Comparison of ENCODE assay signal across 18 mouse cellular contexts in genomic region chr19:59073006-59073405, GRCm38 (mm10). TPM values are rescaled to one million over a fixed set of nuclear protein-coding genes. Genes with fewer than 3 reads are reported as not detected.
A peak's percentile ranks its signal among the peaks of the same experiment; 100 is the strongest.
DNase-seq lines count a peak whose midpoint lies in the region; ATAC-seq and TF ChIP-seq lines count a peak whose summit lies in the region.
"Had no signal": no experiment of that assay in that cellular context is flagged by ENCODE, and none has a peak within 500 bp of the region (broad histone marks: within the 10 kb centered on the region; RNA-seq: fewer than 3 reads in every experiment).

No protein-coding gene starts in this region.

- H3K9ac ChIP-seq in midbrain, embryonic 11.5 days (ENCODE audit: low read length): no peak overlapping the region
- H3K9ac ChIP-seq in neural tube, embryonic 15.5 days (replicated peaks): no peak overlapping the region
- H3K9ac ChIP-seq in intestine, postnatal 0 days (ENCODE audit: low read depth, low read length): no peak overlapping the region
- H3K9ac ChIP-seq: embryonic facial prominence, embryonic 15.5 days; midbrain, embryonic 15.5 days; neural tube, embryonic 12.5 days had no signal

- DNase-seq in cerebellum, adult 11 months: peak; percentile 14
- DNase-seq in midbrain, embryonic 11.5 days (ENCODE audit: low spot score, missing footprints): peak; percentile 49
- no peak for DNase-seq in midbrain, embryonic 10.5 days (ENCODE audit: low spot score)
- peak; percentile 20 for DNase-seq in cerebellum, adult 8-10 months
- no peak for DNase-seq in heart, adult 8-10 months (ENCODE audit: low spot score)
- DNase-seq: gastrocnemius, postnatal 14 days; heart, postnatal 14 days; lung, adult 2 months; lung, postnatal 4 days had no signal

- no peak overlapping the region for H3K4me3 ChIP-seq in midbrain, embryonic 11.5 days (ENCODE audit: low read depth, low read length)
- H3K4me3 ChIP-seq in midbrain, embryonic 10.5 days: no peak overlapping the region
- H3K4me3 ChIP-seq in neural tube, embryonic 15.5 days (replicated peaks): no peak overlapping the region
- H3K4me3 ChIP-seq in intestine, postnatal 0 days (ENCODE audit: low read depth, low read length): no peak overlapping the region
- H3K4me3 ChIP-seq: embryonic facial prominence, embryonic 15.5 days; heart, embryonic 10.5 days; midbrain, embryonic 15.5 days; neural tube, embryonic 12.5 days had no signal

- no peak overlapping the region for H3K27ac ChIP-seq in midbrain, embryonic 11.5 days (ENCODE audit: low read depth, low read length)
- H3K27ac ChIP-seq in midbrain, embryonic 10.5 days (replicated peaks): no peak overlapping the region
- no peak overlapping the region for H3K27ac ChIP-seq in neural tube, embryonic 15.5 days (replicated peaks)
- no peak overlapping the region for H3K27ac ChIP-seq in intestine, postnatal 0 days (ENCODE audit: low read depth, low read length)
- H3K27ac ChIP-seq: embryonic facial prominence, embryonic 15.5 days; heart, embryonic 10.5 days; kidney, postnatal 0 days; midbrain, embryonic 15.5 days; neural tube, embryonic 12.5 days had no signal

- no peaks in the 10 kb centered on the region for H3K9me3 ChIP-seq in midbrain, embryonic 11.5 days (ENCODE audit: control insufficient read depth, low read length)
- no peaks in the 10 kb centered on the region for H3K9me3 ChIP-seq in midbrain, embryonic 10.5 days (replicated peaks)
- H3K9me3 ChIP-seq in neural tube, embryonic 15.5 days (replicated peaks): no peaks in the 10 kb centered on the region
- H3K9me3 ChIP-seq in intestine, postnatal 0 days (ENCODE audit: control insufficient read depth): no peaks in the 10 kb centered on the region
- H3K9me3 ChIP-seq: embryonic facial prominence, embryonic 15.5 days; heart, embryonic 10.5 days; midbrain, embryonic 15.5 days; neural tube, embryonic 12.5 days had no signal

- no peaks in the 10 kb centered on the region for H3K36me3 ChIP-seq in midbrain, embryonic 11.5 days (ENCODE audit: control insufficient read depth, insufficient read depth, low read length)
- no peaks in the 10 kb centered on the region for H3K36me3 ChIP-seq in midbrain, embryonic 10.5 days
- no peaks in the 10 kb centered on the region for H3K36me3 ChIP-seq in neural tube, embryonic 15.5 days
- H3K36me3 ChIP-seq in intestine, postnatal 0 days (ENCODE audit: control insufficient read depth, insufficient read depth): no peaks in the 10 kb centered on the region
- H3K36me3 ChIP-seq: embryonic facial prominence, embryonic 15.5 days; heart, embryonic 10.5 days; midbrain, embryonic 15.5 days; neural tube, embryonic 12.5 days had no signal

- no peak for TF ChIP-seq CTCF in intestine, postnatal 0 days (IDR thresholded peaks at IDR 0.05; ENCODE audit: low read depth)

- H3K4me1 ChIP-seq in midbrain, embryonic 11.5 days (ENCODE audit: control insufficient read depth, insufficient read depth, low read length): peaks cover 4% of the 10 kb centered on the region; the same call in 1 of the 2 replicates
- peaks cover 15% of the 10 kb centered on the region for H3K4me1 ChIP-seq in midbrain, embryonic 10.5 days
- H3K4me1 ChIP-seq in neural tube, embryonic 15.5 days: peaks cover 25% of the 10 kb centered on the region
- H3K4me1 ChIP-seq in intestine, postnatal 0 days (replicated peaks; ENCODE audit: control insufficient read depth, insufficient read depth, low read length): no peaks in the 10 kb centered on the region; the same call in none of the 2 replicates

- peaks cover 27% of the 10 kb centered on the region for H3K27me3 ChIP-seq in midbrain, embryonic 11.5 days (ENCODE audit: control insufficient read depth, insufficient read depth, low read length)
- H3K27me3 ChIP-seq in midbrain, embryonic 10.5 days (ENCODE audit: low read depth, poor library complexity, severe bottlenecking): peaks cover 53% of the 10 kb centered on the region
- H3K27me3 ChIP-seq in neural tube, embryonic 15.5 days (replicated peaks): peaks cover 20% of the 10 kb centered on the region; the same call in 1 of the 2 replicates
- H3K27me3 ChIP-seq in intestine, postnatal 0 days (replicated peaks; ENCODE audit: control insufficient read depth, insufficient read depth, low read length): peaks cover 2% of the 10 kb centered on the region; the same call in 1 of the 2 replicates

- WGBS in midbrain, embryonic 11.5 days: 88% methylated on average over 6 of the region's 6 CpGs
- WGBS in midbrain, embryonic 10.5 days: 89% methylated on average over 6 of the region's 6 CpGs
- 72% methylated on average over 6 of the region's 6 CpGs for WGBS in neural tube, embryonic 15.5 days
- 91% methylated on average over 6 of the region's 6 CpGs for WGBS in intestine, postnatal 0 days

- no peak for ATAC-seq in cerebellum, adult (ENCODE audit: insufficient number of reproducible peaks, low FRiP score, low TSS enrichment)
- no peak for ATAC-seq in midbrain, embryonic 11.5 days (ENCODE audit: low FRiP score)
- ATAC-seq in neural tube, embryonic 15.5 days (ENCODE audit: low FRiP score): no peak
- ATAC-seq in intestine, postnatal 0 days: no peak
- ATAC-seq: hindbrain, embryonic 16.5 days; midbrain, embryonic 15.5 days had no signal

- no peak overlapping the region for H3K4me2 ChIP-seq in midbrain, embryonic 11.5 days
- H3K4me2 ChIP-seq in neural tube, embryonic 15.5 days: peak overlapping the region; percentile 5; the same call in 1 of the 2 replicates
- no peak overlapping the region for H3K4me2 ChIP-seq in intestine, postnatal 0 days (replicated peaks; ENCODE audit: low read depth)
- H3K4me2 ChIP-seq: embryonic facial prominence, embryonic 15.5 days; midbrain, embryonic 15.5 days; neural tube, embryonic 12.5 days had no signal

RNA-seq across cellular contexts. Expression of gene Shtn1, which starts 2.9 kb away (rescaled TPM):
- polyA plus RNA-seq in midbrain, embryonic 11.5 days (2014; fragmentation: Nextera tagmentation; extraction: Ambion mirVana): 1.4 and 2.7 TPM in 2 replicates
- polyA plus RNA-seq in midbrain, embryonic 10.5 days (2016; fragmentation: Nextera tagmentation; extraction: Ambion mirVana): 0.75 and 1.4 TPM in 2 replicates
- 44.1 and 50.8 TPM in 2 replicates for polyA plus RNA-seq in neural tube, embryonic 15.5 days (2015; fragmentation: Nextera tagmentation; extraction: Ambion mirVana)
- polyA plus RNA-seq in intestine, postnatal 0 days (2015; fragmentation: Nextera tagmentation; extraction: Ambion mirVana): 11.0 and 11.8 TPM in 2 replicates
- total RNA-seq in heart, adult 8-10 months (2022): 1 to 10 TPM; 2.1 to 3.4 (median 2.6) TPM

Comparison
In these comparisons a context has a peak if more than half of its experiments do, and no peak if none do; other contexts are left out.
1. DNase-seq: peak in cerebellum, adult 11 months (single experiment), midbrain, embryonic 11.5 days (single experiment) and cerebellum, adult 8-10 months (single experiment); none in midbrain, embryonic 10.5 days (single experiment) and heart, adult 8-10 months (single experiment).